Comparison of ENCODE assay signal across 9 mouse cellular contexts in genomic region chr12:57229703-57230102, GRCm38 (mm10). TPM values are rescaled to one million over a fixed set of nuclear protein-coding genes. Genes with fewer than 3 reads are reported as not detected.
DNase-seq lines count a peak whose midpoint lies in the region; ATAC-seq and TF ChIP-seq lines count a peak whose summit lies in the region.
"Had no signal": no experiment of that assay in that cellular context is flagged by ENCODE, and none has a peak within 500 bp of the region (broad histone marks: within the 10 kb centered on the region; RNA-seq: fewer than 3 reads in every experiment).

No protein-coding gene starts in this region.

- no peak for TF ChIP-seq POLR2A in liver, adult 2 months (IDR thresholded peaks at IDR 0.05; ENCODE audit: extremely low read depth, insufficient read depth, low read length)

- H3K9me3 ChIP-seq in neural tube, embryonic 11.5 days (ENCODE audit: control insufficient read depth, low read length), result no peaks in the 10 kb centered on the region
- no peaks in the 10 kb centered on the region for H3K9me3 ChIP-seq in forebrain, embryonic 11.5 days (ENCODE audit: control insufficient read depth, low read length)
- H3K9me3 ChIP-seq in stomach, embryonic 15.5 days, result no peaks in the 10 kb centered on the region

- H3K4me3 ChIP-seq in neural tube, embryonic 11.5 days (ENCODE audit: low read depth, low read length), result peak overlapping the region; percentile 76
- H3K4me3 ChIP-seq in forebrain, embryonic 11.5 days (ENCODE audit: low read depth, low read length), result peak overlapping the region; percentile 59
- peak overlapping the region; percentile 60; the same call in 1 of the 2 replicates for H3K4me3 ChIP-seq in liver, adult 2 months (ENCODE audit: insufficient read depth, low read depth, low read length)
- H3K4me3 ChIP-seq in stomach, embryonic 15.5 days (replicated peaks), result peak overlapping the region; percentile 72

- ATAC-seq in neural tube, embryonic 11.5 days (ENCODE audit: insufficient read depth, low FRiP score, low TSS enrichment), result peak; percentile 8; the same call in 1 of the 2 replicates
- ATAC-seq in forebrain, embryonic 11.5 days (replicated peaks; ENCODE audit: low FRiP score), result no peak
- no peak for ATAC-seq in stomach, embryonic 15.5 days (ENCODE audit: insufficient read depth, low FRiP score, low read depth)

- H3K9ac ChIP-seq in neural tube, embryonic 11.5 days (ENCODE audit: low read length), result peak overlapping the region; percentile 91
- H3K9ac ChIP-seq in forebrain, embryonic 11.5 days (ENCODE audit: low read length), result peak overlapping the region; percentile 76
- peak overlapping the region; percentile 67; the same call in 1 of the 2 replicates for H3K9ac ChIP-seq in liver, adult 2 months (ENCODE audit: low read depth, low read length)
- H3K9ac ChIP-seq in stomach, embryonic 15.5 days, result peak overlapping the region; percentile 38

- no peaks in the 10 kb centered on the region; the same call in 1 of the 2 replicates for H3K79me2 ChIP-seq in liver, adult 2 months (ENCODE audit: control insufficient read depth, insufficient read depth, low read length)

- no peaks in the 10 kb centered on the region for H3K27me3 ChIP-seq in neural tube, embryonic 11.5 days (ENCODE audit: control insufficient read depth, insufficient read depth, low read length)
- H3K27me3 ChIP-seq in forebrain, embryonic 11.5 days (ENCODE audit: control insufficient read depth, insufficient read depth, low read length), result no peaks in the 10 kb centered on the region
- H3K27me3 ChIP-seq in liver, adult 2 months (ENCODE audit: control insufficient read depth, insufficient read depth, low read length), result no peaks in the 10 kb centered on the region
- H3K27me3 ChIP-seq in stomach, embryonic 15.5 days (replicated peaks), result no peaks in the 10 kb centered on the region

- 39% methylated on average over 4 of the region's 4 CpGs for WGBS in neural tube, embryonic 11.5 days
- 43% methylated on average over 4 of the region's 4 CpGs for WGBS in forebrain, embryonic 11.5 days
- 5% methylated on average over 4 of the region's 4 CpGs for WGBS in liver, adult 2 months
- WGBS in stomach, embryonic 15.5 days, result 15% methylated on average over 4 of the region's 4 CpGs

- H3K27ac ChIP-seq in neural tube, embryonic 11.5 days (ENCODE audit: low read depth, low read length), result no peak overlapping the region
- H3K27ac ChIP-seq in forebrain, embryonic 11.5 days (ENCODE audit: low read depth, low read length), result no peak overlapping the region
- peak overlapping the region; percentile 83 for H3K27ac ChIP-seq in liver, adult 2 months (replicated peaks; ENCODE audit: insufficient read depth, low read depth, low read length)
- peak overlapping the region; percentile 79 for H3K27ac ChIP-seq in stomach, embryonic 15.5 days

- H3K4me1 ChIP-seq in neural tube, embryonic 11.5 days (ENCODE audit: control insufficient read depth, insufficient read depth, low read length), result peaks cover 5% of the 10 kb centered on the region; the same call in 1 of the 2 replicates
- H3K4me1 ChIP-seq in forebrain, embryonic 11.5 days (replicated peaks; ENCODE audit: control insufficient read depth, insufficient read depth, low read length), result no peaks in the 10 kb centered on the region
- peaks cover 4% of the 10 kb centered on the region; the same call in 1 of the 2 replicates for H3K4me1 ChIP-seq in liver, adult 2 months (ENCODE audit: control insufficient read depth, insufficient read depth, low read length)
- peaks cover 6% of the 10 kb centered on the region; the same call in 1 of the 2 replicates for H3K4me1 ChIP-seq in stomach, embryonic 15.5 days

- no peak for DNase-seq in neural tube, embryonic 11.5 days (ENCODE audit: low spot score)
- no peak for DNase-seq in neural tube, embryonic 10.5 days (ENCODE audit: extremely low spot score, low spot score)
- no peak for DNase-seq in forebrain, embryonic 11.5 days (ENCODE audit: low spot score)
- no peak for DNase-seq in liver, adult 2 months (ENCODE audit: extremely low read depth, low read depth, low spot score)
- no peak for DNase-seq in c-Kit-positive CD71-positive TER-119-positive erythroid progenitor cells, embryonic 14.5 days (ENCODE audit: low spot score)
- no peak for DNase-seq in layer of hippocampus, adult 9-11 months
- DNase-seq in layer of hippocampus, postnatal 14 days (ENCODE audit: low spot score in 2 of 2), result no peak

- H3K4me2 ChIP-seq in neural tube, embryonic 11.5 days (ENCODE audit: low read depth), result peak overlapping the region; percentile 63
- H3K4me2 ChIP-seq in forebrain, embryonic 11.5 days (ENCODE audit: low read depth, low read length, severe bottlenecking), result peak overlapping the region; percentile 63
- peak overlapping the region; percentile 66 for H3K4me2 ChIP-seq in stomach, embryonic 15.5 days

- no peak for TF ChIP-seq CTCF in liver, adult 2 months (IDR thresholded peaks at IDR 0.05; ENCODE audit: low read depth, low read length)

- no peaks in the 10 kb centered on the region for H3K36me3 ChIP-seq in neural tube, embryonic 11.5 days (ENCODE audit: control insufficient read depth, insufficient read depth, low read length)
- H3K36me3 ChIP-seq in forebrain, embryonic 11.5 days (ENCODE audit: control insufficient read depth, insufficient read depth, low read length), result no peaks in the 10 kb centered on the region
- H3K36me3 ChIP-seq in liver, adult 2 months (ENCODE audit: control insufficient read depth, insufficient read depth, low read length), result no peaks in the 10 kb centered on the region
- no peaks in the 10 kb centered on the region for H3K36me3 ChIP-seq in stomach, embryonic 15.5 days

RNA-seq across cellular contexts. Expression of gene Prps1l3, which starts 0.5 kb away (rescaled TPM):
- 64.1 and 67.1 TPM in 2 replicates for polyA plus RNA-seq in neural tube, embryonic 11.5 days (2014; fragmentation: Nextera tagmentation; extraction: Ambion mirVana)
- 77.6 and 77.7 TPM in 2 replicates for polyA plus RNA-seq in forebrain, embryonic 11.5 days (2014; fragmentation: Nextera tagmentation; extraction: Ambion mirVana)
- total RNA-seq in liver, adult 2 months (2014; rRNA removed), result 40.1 and 41.1 TPM in 2 replicates
- polyA plus RNA-seq in liver, adult 2 months (2012; rRNA removed), result 13.2 and 17.5 TPM in 2 replicates
- 63.5 and 63.9 TPM in 2 replicates for polyA plus RNA-seq in stomach, embryonic 15.5 days (2015; fragmentation: Nextera tagmentation; extraction: Ambion mirVana)
- total RNA-seq in layer of hippocampus, postnatal 14 days (2021), result 10 to 100 TPM; 16.0 to 17.3 TPM

RNA-seq across cellular contexts. Expression of gene Mipol1, which starts 0.5 kb away (rescaled TPM):
- 5.8 and 6.2 TPM in 2 replicates for polyA plus RNA-seq in neural tube, embryonic 11.5 days (2014; fragmentation: Nextera tagmentation; extraction: Ambion mirVana)
- 8.1 and 8.8 TPM in 2 replicates for polyA plus RNA-seq in forebrain, embryonic 11.5 days (2014; fragmentation: Nextera tagmentation; extraction: Ambion mirVana)
- 4.8 and 6.7 TPM in 2 replicates for total RNA-seq in liver, adult 2 months (2014; rRNA removed)
- 0.77 and 0.97 TPM in 2 replicates for polyA plus RNA-seq in liver, adult 2 months (2012; rRNA removed)
- 10.0 and 11.2 TPM in 2 replicates for polyA plus RNA-seq in stomach, embryonic 15.5 days (2015; fragmentation: Nextera tagmentation; extraction: Ambion mirVana)
- total RNA-seq in layer of hippocampus, postnatal 14 days (2021), result 1 to 10 TPM; 5.3 to 5.8 TPM

RNA-seq across cellular contexts. Expression of gene Slc25a21, which starts 32.4 kb away (rescaled TPM):
- 1.3 and 1.9 TPM in 2 replicates for polyA plus RNA-seq in neural tube, embryonic 11.5 days (2014; fragmentation: Nextera tagmentation; extraction: Ambion mirVana)
- polyA plus RNA-seq in forebrain, embryonic 11.5 days (2014; fragmentation: Nextera tagmentation; extraction: Ambion mirVana), result 1.7 and 2.3 TPM in 2 replicates
- 8.3 and 13.9 TPM in 2 replicates for total RNA-seq in liver, adult 2 months (2014; rRNA removed)
- 3.6 and 4.5 TPM in 2 replicates for polyA plus RNA-seq in liver, adult 2 months (2012; rRNA removed)
- polyA plus RNA-seq in stomach, embryonic 15.5 days (2015; fragmentation: Nextera tagmentation; extraction: Ambion mirVana), result 2.2 and 3.2 TPM in 2 replicates
- total RNA-seq in layer of hippocampus, postnatal 14 days (2021), result 1 to 10 TPM in 1 of 2 experiments, under 1 TPM in 1; 0.65 to 1.0 TPM
- total RNA-seq: monocyte, adult 5-6 weeks had no signal

Comparison
In these comparisons a context has a peak if more than half of its experiments do, and no peak if none do; other contexts are left out.
1. H3K27ac ChIP-seq: peak in liver, adult 2 months (single experiment) and stomach, embryonic 15.5 days (single experiment); none in neural tube, embryonic 11.5 days (single experiment) and forebrain, embryonic 11.5 days (single experiment).
2. H3K9ac ChIP-seq: peak in every context shown above with its lines; median percentile 91 in neural tube, embryonic 11.5 days; 76 in forebrain, embryonic 11.5 days; 67 in liver, adult 2 months; 38 in stomach, embryonic 15.5 days.
3. Peak in every context shown above with its lines, with median percentiles within 50 percentile points of each other: H3K4me2 ChIP-seq and H3K4me3 ChIP-seq.